Mouse (Mus musculus) common myeloid progenitor, adult 5-6 weeks (primary cell): ENCODE results near the gene Pnn. TPM values are rescaled to one million over a fixed set of nuclear protein-coding genes. Genes with fewer than 3 reads are reported as not detected.
A peak's percentile ranks its signal among the peaks of the same experiment; 100 is the strongest.
"Not testable (repeated sequence)": the region's sequence is repeated elsewhere in the genome, so short reads cannot be mapped to it uniquely, and the experiment has no call there.

ENCODE experiments used
- ATAC-seq: replicated peaks from 2 replicates; pipeline ENCODE4 v1.8.0; 2016; ENCODE audit warnings: low read depth, mild to moderate bottlenecking, moderate TSS enrichment, inconsistent platforms; ENCODE audit not compliant: poor library complexity, severe bottlenecking
- total RNA-seq: library from RNA; stranded (forward); fragments of 200-1000, 187-1606 nt; gene quantifications from 2 replicates; pipeline ENCODE4 v1.2.3, GENCODE M21; 2017

Pnn gene
- 134 and 140 TPM in 2 replicates for total RNA-seq

DNA sequence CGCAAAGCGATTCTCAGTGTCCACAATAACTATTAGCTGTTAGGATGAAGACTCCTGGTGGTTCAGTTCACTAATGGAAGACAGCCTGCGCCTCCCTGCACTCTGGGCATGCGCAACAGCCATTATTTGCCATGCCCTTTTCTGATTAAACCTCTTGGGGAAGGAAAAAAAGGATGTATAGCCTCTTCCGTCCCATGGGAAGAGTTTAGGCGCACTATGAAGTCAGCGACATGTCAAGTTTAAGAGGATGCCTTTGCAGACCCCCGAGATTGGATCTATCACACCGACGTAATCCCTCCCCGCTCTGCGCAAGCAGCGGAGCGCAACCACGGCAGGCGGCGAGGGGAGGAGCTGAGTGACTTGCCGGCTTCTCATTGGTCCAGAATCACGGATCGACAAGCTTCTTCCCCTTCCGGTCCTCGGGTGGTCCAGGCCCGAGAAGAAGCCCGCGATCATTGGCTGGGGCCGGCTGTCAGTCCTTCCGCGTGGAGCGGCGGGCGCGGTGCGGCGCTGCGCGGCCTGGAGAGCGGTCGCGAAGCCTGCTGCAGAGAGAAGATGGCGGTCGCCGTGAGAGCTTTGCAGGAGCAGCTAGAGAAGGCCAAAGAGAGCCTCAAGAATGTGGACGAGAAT, at the start of gene Pnn:
Gene Pnn, plus strand, starts transcription at position 437 of the 630 bp plus-strand sequence.
- ATAC-seq = peak; percentile 99

DNA sequence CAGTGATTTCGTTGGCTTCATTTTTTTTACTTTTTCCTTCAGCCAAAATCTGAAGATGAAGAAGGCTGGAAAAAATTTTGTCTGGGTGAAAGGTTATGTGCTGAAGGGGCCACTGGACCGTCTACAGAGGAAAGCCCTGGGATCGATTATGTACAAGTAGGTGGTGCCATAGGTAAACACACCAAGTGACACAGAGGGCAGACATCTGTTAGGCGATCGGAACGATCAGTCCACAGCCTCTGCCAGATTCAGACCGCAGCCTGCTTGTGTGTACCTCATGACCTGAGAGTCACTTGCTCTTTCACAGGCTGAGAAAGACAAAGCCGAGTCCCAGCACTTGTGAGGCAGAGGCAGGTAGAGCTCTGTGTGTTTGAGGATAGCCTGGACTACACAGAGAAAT, 48.7 kb upstream of the Pnn start:
- no peak for ATAC-seq

DNA sequence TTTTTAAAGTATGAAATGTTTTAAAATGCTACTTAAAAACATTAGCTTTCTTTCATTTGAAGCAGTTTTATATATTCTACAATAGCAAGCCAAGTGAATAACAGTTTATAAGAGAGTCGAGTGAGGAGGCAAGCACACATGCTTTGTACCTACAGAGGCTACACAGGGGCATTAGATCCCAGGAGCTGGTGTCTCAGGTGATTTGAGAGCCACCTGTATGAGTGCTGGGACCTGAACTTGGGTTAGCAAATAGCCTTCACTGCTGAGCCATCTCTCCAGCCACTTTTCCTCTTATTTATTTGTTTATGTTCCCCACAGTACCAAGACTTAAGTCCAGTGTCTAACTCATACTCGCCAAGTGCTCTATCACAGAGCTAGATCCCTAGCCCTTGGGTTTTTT, 46.8 kb upstream of the Pnn start:
- no peak for ATAC-seq

DNA sequence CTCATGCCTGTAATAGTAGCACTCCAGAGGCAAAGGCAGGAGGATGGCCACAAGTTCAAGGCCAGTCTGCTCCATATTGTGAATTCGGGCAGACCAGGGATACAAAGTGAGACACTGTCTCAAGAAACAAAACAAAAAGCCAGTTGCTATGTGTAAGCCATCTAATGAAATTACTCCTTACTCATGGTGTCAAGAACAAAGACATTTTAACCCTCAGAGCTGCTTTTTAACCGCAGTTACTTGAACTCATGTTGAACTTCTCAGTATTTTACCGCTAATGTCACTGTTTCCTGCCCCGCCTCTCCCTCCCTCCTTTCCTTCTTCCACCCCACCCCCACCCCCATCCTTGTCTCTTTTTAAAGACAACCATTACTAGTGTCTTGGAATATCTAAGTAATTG, 45.4 kb upstream of the Pnn start:
- ATAC-seq = peak; percentile 77

DNA sequence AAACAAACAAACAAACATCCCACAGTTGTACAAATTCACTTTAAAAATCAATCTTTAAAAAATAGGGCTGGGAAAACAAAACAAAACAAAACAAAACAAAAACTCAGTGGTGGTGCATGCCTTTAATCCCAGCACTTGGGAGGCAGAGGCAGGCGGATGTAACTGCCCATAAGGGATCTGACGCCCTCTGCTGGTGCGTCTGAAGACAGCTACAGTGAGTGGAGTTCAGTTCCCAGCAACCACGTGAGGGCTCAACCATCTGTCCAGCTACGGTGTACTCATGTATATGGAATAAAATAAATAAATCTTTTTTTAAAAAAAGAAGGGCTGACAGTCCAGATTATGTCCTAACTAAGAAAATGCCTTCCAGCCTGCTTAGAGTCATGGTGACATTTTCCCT, 34.6 kb upstream of the Pnn start:
- peak; percentile 68 for ATAC-seq

DNA sequence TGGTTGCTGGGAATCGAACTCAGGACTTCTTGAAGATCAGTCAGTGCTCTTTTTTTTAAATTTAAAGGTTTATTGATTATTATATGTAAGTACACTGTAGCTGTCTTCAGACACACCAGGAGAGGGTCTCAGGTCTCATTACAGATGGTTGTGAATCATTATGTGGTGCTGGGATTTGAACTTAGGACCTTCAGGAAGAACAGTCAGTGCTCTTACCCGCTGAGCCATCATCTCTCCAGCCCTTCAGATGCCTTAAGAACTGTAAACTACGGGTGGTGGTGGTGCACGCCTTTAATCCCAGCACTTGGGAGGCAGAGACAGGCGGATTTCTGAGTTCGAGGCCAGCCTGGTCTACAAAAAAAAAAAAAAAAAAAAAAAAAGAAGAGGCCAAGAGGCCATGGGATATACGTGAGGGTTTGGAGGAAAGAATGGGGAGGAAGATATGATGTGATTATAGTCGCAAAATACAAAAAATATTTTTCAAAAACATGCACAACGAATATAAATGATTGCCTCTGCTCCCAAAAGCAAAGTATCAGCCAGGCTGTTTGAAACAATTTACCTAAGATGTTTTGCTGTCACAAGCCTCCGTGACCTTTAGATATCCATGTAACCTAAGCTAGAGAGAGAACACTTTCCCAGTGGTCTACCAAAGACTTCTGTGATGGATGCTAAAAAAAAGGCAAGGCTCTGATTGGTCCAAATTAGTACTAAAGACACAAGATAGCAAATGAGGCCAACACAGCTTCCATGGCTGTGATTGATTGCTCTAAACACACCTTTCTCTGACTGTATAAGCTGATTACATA, 27.3 kb upstream of the Pnn start:
- ATAC-seq = peak; percentile 5; the same call in 1 of the 2 replicates

DNA sequence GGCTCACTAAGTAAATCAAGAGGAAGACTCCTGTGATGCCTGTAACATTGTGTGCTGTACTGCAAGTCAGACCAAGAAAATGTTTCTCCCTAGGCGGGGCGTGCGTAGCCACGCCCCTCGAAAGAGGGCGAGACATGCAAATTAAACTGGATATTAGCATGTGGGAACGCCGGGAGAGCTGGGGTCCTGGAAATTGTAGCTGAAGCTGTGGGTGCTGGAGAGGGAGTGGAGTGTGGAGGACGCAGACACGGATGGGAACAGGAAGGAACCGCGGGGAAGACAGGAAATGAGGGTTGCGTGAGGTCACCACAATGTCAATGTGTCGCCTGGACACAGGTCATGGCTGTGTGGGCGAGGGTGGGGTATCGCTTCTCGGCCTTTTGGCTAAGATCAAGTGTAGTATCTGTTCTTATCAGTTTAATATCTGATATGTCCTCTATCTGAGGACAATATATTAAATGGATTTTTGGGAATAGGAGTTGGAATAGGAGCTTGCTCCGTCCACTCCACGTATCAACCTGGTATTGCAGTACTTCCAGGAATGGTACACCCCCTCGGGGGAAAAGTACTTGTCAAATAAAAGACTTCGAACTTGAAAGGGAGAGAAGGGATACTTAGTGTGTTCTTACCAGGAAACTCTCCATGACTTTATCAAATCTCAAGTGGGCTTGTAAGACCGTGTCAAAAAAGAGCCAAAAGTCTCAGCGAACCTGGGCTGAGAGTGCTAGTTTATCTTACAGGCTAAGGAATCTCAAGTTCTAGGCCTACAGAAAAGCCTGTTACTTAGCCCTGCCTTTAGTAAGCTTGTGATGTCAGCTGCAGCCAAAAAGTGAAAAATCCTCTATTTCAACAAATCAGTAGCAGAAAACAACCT, 26.5 kb upstream of the Pnn start:
- ATAC-seq = peak; percentile 70

DNA sequence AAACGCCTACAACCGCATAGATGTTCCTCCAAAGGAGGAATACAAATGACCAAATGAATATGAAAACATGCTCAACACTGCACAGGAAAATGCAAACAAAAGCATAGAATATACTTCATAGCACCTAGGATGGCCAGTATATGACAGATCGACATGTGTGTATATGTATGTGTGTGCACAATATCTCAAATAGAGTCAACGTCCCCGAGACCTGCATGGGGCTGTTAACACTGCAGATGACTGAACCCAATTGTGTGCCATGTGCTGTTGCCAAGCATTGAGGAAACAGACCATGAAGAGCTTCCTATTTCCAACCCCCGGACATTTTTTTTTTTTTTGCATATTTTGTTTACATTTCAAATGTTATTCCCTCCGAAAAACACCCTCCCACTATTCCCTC, 25.8 kb upstream of the Pnn start:
- peak; percentile 38 for ATAC-seq

DNA sequence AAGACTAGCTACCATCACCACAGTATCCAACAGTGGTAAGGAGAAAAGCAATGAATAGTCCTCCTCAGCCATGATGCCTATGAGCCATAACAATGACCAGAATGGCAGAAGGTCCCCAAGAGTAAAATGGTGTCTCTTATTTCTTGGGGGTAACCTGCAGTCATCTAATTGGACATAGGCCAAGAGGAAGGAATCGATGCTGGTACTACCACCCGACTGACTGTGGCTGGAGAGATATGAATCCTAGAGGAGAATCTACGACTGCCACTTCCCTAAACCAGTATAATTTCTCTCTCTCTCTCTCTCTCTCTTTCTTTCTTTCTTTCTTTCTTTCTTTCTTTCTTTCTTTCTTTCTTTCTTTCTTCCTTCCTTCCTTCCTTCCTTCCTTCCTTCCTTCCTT, 14.2 kb upstream of the Pnn start:
- ATAC-seq = peak; percentile 57

DNA sequence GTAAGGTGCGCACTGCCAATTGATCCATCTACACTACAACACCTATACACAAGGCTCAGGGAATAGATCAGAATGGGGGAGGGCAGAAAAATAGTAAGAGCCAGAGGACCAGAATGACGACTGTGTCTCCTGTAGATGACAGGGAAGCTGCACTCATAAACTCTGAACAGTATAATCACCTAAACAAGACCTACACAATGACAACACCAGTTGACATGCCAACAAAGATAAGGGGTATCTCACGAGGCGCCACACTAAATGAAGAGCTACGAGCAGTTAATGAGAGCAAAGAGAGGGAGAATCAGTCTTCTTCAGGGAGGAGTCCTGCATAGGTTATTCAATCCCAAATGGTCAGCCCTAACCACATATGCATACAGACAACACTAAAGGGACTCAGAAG, 13.5 kb upstream of the Pnn start:
- ATAC-seq = peak; percentile 53; the same call in 1 of the 2 replicates

DNA sequence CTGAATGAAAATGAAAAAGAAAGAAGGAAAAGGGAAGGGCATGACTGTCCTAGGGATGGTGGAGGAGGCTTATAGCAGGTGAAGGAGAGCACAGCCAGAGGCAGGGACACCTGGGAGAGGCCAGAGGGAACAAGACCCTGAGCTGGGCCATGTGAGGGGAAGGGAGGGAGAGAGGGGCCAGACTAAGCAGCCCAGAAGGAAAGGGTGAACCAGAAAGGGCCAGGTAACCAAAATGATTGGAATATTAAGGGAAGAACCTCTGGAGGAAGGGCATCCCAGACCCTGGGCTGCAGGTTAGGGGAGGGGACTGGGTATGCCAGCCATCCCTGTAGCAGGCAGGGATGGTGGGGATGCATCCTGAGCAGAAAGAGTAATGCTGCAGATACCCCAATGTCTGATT, 12.7 kb upstream of the Pnn start:
- no peak for ATAC-seq

DNA sequence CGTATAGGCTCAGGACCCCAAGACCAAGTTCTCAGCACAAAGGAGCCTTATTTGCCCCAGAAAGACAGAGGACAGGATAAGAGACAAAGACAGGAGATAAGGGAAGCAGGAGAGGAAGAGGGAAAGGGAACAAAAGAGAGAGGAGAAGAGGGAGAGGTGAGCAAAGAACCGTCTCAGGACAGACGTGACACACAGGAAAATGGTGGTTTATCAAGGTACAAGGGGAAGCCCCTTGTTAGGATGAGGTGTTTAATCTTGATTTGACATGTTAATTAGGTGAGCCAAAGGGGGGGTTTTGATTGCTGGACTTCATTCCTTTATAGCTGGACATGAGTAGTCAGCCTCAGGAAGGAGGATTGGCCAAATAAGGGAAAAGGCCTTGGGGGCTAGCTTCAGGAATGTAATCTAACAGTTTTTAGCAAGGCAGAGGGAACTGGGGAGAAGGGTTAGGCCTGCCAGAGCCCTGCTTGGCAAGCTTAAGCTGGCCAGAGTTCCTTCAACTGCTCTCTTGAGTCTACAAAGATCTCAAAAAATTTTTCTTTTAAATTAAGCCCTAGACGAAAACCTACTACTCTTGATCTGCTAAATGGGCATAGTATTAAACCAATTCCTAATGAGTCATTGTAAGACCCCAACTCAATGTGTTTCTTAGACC, 11.4 kb upstream of the Pnn start:
- ATAC-seq = no peak

DNA sequence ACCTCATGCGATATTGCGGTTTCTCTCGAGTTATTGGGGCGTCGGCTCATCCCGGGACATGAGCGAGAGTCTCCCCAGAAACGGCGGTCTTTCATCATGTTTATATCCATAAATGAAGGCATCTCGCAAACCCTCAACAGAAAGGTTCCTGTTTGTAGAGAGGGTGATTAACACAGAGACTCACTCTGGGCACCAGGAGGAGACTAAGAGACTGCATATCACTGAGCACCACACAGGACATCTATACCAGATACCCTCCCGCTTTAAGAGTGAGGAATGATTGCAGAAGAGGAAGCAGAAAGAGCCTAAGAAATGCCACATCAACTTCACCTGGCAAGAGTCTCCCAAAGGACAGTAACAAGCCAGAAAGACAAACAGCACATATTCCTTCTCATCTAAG, 10.5 kb upstream of the Pnn start:
- ATAC-seq = no peak

DNA sequence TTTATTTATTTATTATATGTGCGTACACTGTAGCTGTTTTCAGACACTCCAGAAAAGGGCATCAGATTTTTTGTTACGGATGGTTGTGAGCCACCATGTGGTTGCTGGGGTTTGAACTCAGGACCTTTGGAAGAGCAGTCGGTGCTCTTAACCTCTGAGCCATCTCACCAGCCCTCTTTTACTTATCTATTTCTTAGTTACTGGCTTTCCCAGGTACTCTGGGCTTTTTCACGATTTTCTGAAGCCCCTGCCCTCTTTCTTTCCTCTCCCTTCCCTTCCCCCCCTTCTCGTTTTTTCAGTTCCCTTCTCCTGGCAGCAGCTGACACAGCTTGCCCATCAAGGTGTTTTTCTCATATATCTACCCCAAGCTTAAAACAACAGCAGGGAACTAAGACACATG, 8.4 kb upstream of the Pnn start:
- ATAC-seq = not testable (repeated sequence)

DNA sequence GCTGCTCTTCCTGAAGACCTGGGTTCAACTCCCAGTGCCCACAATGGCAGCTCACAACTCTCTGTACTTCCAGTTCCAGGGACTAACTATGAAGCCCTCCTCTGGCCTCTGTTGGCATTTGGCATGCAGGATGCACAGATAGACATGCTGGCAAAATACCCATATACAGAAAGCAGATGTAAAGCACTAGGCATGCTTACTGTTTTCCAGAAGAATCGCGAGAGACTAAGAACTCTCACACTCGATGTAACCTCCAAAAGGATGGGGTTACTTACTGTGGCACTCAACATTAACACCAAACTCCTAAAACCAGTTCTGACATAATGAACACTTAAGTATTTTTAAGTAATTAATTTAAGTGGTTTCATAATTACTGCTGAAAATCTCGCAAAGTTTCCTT, 6.4 kb upstream of the Pnn start:
- ATAC-seq = no peak

DNA sequence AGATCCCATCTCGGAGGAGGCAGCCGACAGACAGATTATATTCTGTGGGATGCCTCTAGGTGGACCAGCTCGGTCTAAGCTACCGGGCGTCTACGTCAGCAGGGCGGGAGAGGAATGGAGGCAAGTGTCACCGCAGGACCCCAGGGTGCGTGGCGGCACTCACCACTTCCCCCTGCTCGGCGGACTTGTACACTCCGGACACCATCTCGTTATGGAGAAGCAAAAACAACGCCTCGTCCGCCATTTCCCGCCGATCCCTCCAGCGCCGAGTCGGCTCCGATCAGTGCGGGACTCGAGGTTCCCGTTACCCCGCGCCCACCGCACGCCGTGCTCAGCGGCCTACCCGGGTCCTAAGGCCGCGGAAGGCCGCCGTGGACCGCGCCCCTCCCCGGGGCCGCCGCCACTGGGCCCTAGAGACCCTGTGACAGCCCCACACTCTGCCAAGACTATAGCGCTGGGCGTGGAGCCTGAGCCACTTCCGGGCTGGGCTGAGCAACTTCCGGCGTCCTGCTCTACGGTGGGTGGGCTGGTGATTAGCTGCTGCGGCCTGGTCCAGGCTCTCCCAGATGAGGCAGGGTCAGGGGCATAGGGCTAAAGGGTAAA, 5.6 kb upstream of the Pnn start, which contains the start of gene Trappc6b:
Gene Trappc6b, minus strand, starts transcription at position 480 of the 603 bp plus-strand sequence.
- ATAC-seq = peak; percentile 90

DNA sequence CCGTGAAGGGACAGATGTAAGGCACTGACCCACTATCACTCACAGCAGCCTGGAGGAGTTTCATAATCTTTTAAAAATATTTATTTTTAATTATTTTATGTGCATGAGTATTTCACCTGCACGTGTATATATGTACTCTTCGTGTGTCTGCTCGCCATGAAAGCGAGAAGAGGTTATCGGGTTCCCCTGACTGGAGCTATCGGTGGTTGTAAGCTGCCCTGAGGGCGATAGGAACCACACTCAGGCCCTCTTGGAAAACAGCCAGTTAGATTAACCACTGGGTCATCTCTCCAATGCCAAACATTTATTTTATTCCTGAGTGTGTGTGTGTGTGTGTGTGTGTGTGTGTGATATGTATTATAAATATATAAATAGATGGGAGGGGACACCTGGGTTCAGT, 1.8 kb upstream of the Pnn start:
- ATAC-seq = no peak

DNA sequence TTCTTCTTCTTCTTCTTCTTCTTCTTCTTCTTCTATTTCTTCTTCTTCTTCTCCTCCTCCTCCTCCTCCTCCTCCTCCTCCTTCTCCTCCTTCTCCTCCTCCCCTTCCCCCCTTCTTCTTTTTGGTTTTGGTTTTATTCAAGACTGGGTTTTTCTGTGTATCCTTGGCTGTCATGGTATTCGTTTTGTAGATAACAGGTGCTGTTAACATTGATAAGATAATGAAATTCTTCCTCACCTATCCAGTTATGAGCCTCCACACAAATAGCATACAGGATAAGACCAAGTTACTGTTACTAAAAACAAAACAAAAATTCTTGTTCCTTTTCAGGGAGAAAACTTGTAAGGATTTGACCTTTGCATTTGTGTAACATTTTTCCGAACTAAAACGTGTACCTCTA, 908 bp upstream of the Pnn start:
- no peak for ATAC-seq

DNA sequence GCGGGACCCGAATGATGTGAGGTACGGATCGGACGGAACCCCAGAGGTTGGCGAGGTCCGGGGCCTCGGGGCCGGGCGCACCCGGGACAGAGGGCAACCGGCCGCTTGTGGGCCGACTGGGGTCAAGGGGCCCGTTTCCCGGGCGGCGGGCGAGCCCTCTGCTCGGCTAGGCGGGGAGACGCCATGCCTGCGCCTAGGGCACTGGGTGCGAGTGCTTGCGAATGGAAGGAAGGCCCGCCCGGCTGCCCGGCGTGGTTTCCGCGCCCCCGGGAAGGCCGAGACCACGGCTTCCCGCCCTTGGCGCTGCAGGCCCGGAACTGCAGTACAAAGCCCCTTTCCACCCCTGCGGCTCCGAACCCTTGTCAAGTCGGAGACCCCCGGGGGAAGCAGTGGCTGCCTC, 411 bp downstream of the Pnn start:
- ATAC-seq = no peak

DNA sequence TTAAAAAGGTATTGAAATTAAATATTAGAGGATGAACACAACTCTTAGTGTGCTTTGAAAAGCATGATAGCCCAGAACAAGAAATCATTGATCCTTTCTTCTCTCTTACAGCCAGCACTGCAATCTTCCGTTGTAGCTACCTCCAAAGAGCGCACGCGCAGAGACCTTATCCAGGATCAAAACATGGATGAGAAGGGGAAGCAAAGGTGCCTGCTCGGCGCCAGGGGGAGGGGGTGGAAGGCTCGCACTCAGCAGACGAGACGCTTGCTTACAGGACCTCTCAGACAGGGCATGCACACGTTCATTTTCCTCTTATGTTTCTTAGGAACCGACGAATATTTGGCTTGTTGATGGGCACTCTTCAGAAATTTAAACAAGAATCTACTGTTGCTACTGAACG, 2.1 kb downstream of the Pnn start:
- no peak for ATAC-seq
